Mouse (Mus musculus) intestine, embryonic 14.5 days (tissue): ENCODE results near the gene Olfr867. TPM values are rescaled to one million over a fixed set of nuclear protein-coding genes. Genes with fewer than 3 reads are reported as not detected.

Source experiments
- ATAC-seq: fragments of 200-750 bp; cut with Nextera tagmentation; replicated peaks from 2 replicates; pipeline ENCODE4 v1.8.0; 2017; ENCODE audit warnings: low read depth, moderate number of reproducible peaks, moderate TSS enrichment, moderate library complexity; ENCODE audit not compliant: low FRiP score, low TSS enrichment
- DNase-seq: peaks from one replicate; pipeline ENCODE4 v3.0.0-alpha.2; 2018; ENCODE audit warnings: low spot score
- H3K27ac ChIP-seq: fragments of 300-500 bp; sonication (generic); 2 replicates; pipeline ENCODE4 v1.5.1; 2014; ENCODE audit warnings: low read depth, mild to moderate bottlenecking, control low read depth
- H3K27me3 ChIP-seq: fragments of 300-500 bp; sonication (generic); replicated peaks from 2 replicates; pipeline ENCODE4 v1.6.1; 2014; ENCODE audit warnings: low read length, control low read depth; ENCODE audit not compliant: control insufficient read depth, insufficient read depth
- H3K36me3 ChIP-seq: fragments of 300-500 bp; sonication (generic); 2 replicates; pipeline ENCODE4 v1.6.1; 2014; ENCODE audit warnings: low read length, control low read depth; ENCODE audit not compliant: control insufficient read depth, insufficient read depth
- H3K4me1 ChIP-seq: fragments of 300-500 bp; sonication (generic); replicated peaks from 2 replicates; pipeline ENCODE4 v1.6.1; 2014; ENCODE audit warnings: low read length, control low read depth, mixed read lengths; ENCODE audit not compliant: control insufficient read depth, insufficient read depth
- H3K4me2 ChIP-seq: fragments of 300-500 bp; sonication (generic); 2 replicates; pipeline ENCODE4 v1.6.1; 2014; ENCODE audit warnings: low read length
- H3K4me3 ChIP-seq: fragments of 300-500 bp; sonication (generic); 2 replicates; pipeline ENCODE4 v1.5.1; 2014; ENCODE audit warnings: low read depth, low read length, control low read depth, mixed read lengths
- H3K9ac ChIP-seq: fragments of 300-500 bp; sonication (generic); 2 replicates; pipeline ENCODE4 v1.6.1; 2014; ENCODE audit warnings: mild to moderate bottlenecking, low read length
- H3K9me3 ChIP-seq: fragments of 300-500 bp; sonication (generic); 2 replicates; pipeline ENCODE4 v1.6.1; 2016; ENCODE audit warnings: low read length, control low read depth; ENCODE audit not compliant: control insufficient read depth
- WGBS: fragments of 180-500 bp; shearing (Covaris S2); extraction: QIAGEN DNeasy Blood & Tissue Kit; methylation state at CpG from one replicate; pipeline ENCODE4 v1.1.7; 2014; 5-methylcytosine and 5-hydroxymethylcytosine counted together
- polyA plus RNA-seq: library from polyadenylated mRNA; unstranded; fragments of >200 nt; fragmentation: Nextera tagmentation; extraction: Ambion mirVana; gene quantifications from 2 replicates; pipeline ENCODE4 v1.2.1, GENCODE M21; 2014

Gene Olfr867
- polyA plus RNA-seq: not detected in 2 replicates

DNA sequence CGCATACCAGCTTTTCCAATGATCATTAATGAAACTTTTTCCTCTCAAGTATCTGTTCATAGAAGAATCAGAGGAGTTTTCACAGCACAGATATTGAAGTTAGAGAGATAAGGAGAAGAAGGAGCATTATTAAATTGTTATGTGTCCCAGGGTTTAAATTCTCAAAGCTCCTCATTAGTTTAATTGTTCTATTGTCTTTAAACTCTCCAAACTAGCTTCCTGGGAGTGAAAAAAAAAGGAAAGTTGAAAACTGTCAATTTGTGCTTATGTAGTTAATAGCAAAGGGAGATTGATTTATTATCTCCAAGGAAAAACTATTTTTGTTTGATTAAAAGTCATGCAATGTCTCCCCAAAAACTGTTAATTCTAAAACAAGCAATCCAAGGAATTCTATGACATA is at the start of gene Olfr867:
Gene Olfr867, minus strand, starts transcription at position 101 of the 400 bp plus-strand sequence.
- H3K27me3 ChIP-seq: no peaks in the 10 kb centered on the region
- DNase-seq (no peak), ATAC-seq (no peak)
- H3K4me1 ChIP-seq: no peaks in the 10 kb centered on the region
- no peak within 1 kb of the TSS for H3K27ac ChIP-seq
- no peak within 1 kb of the TSS for H3K4me3 ChIP-seq
- no peaks in the 10 kb centered on the region for H3K9me3 ChIP-seq
- 82% methylated on average over 1 of the region's 1 CpGs for WGBS
- no peaks in the 10 kb centered on the region for H3K36me3 ChIP-seq
- no peak within 1 kb of the TSS for H3K9ac ChIP-seq
- H3K4me2 ChIP-seq: no peak within 1 kb of the TSS

DNA sequence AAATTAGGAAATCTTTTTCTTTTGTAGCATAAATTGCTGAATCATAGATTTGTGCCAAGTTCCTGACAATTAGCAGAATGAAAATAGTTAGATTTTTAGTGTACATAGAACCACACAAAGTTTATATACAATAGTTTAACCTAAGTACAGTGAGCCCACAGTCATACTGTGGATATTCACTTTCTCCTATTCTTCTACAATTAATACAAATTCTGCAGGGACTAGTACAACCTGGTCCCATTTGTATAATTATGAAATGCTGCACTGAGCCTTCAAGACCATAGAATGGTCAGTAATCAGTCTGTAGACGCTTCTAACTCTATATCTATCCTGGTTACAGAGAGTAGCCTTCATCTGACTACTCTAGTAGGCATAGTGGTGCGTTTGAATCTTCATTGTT is 41.0 kb upstream of the Olfr867 start, which contains the start of gene Olfr868:
Gene Olfr868, plus strand, starts transcription at position 301 of the 400 bp plus-strand sequence.
- no peaks in the 10 kb centered on the region for H3K27me3 ChIP-seq
- H3K4me1 ChIP-seq: no peaks in the 10 kb centered on the region
- no peak within 1 kb of the TSS for H3K27ac ChIP-seq
- no peaks in the 10 kb centered on the region for H3K36me3 ChIP-seq
- ATAC-seq: no peak
- H3K4me3 ChIP-seq: no peak within 1 kb of the TSS
- peaks cover 4% of the 10 kb centered on the region; the same call in 1 of the 2 replicates for H3K9me3 ChIP-seq
- no peak within 1 kb of the TSS for H3K9ac ChIP-seq
- H3K4me2 ChIP-seq: no peak within 1 kb of the TSS
- 44% methylated on average over 2 of the region's 2 CpGs for WGBS
- DNase-seq: no peak

DNA sequence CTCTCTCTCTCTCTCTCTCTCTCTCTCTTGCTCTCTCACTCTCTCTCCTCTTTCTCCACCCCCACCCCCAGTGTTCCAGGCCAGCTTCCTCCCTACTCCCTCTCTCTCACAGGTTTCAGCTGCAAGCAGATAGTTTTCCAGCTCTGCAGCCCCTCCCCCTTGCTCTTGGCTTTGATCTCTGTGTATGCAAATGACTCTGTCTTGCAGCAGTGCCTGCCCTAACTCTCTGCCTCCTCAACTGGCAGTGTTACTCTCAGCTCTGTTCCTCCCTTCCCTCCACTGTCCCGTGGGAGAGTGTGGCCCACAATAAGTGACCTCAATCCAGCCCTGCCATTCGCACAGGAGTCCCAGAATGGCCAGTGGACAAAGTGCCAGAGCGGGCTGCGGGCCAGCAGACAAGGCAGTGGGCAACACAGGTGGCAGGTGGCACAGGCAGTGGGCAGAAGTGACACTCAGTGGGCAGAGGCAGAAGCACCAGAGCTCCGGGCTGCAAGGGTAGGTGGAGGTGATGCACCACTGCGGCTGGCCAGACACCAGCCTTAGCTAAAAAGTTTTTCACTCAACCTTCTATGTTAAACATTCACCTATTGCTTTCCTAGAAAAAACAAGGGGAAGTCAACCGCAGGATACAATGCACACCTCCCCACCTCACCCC is 16.3 kb upstream of the Olfr867 start:
- DNase-seq (no peak), ATAC-seq (no peak)
- H3K4me1 ChIP-seq: no peaks in the 10 kb centered on the region
- H3K27ac ChIP-seq: no peak overlapping the region
- no peaks in the 10 kb centered on the region for H3K27me3 ChIP-seq
- no peak overlapping the region for H3K4me2 ChIP-seq
- H3K9ac ChIP-seq: no peak overlapping the region
- H3K9me3 ChIP-seq: no peaks in the 10 kb centered on the region
- WGBS: 61% methylated on average over 7 of the region's 7 CpGs
- no peaks in the 10 kb centered on the region for H3K36me3 ChIP-seq
- H3K4me3 ChIP-seq: no peak overlapping the region

DNA sequence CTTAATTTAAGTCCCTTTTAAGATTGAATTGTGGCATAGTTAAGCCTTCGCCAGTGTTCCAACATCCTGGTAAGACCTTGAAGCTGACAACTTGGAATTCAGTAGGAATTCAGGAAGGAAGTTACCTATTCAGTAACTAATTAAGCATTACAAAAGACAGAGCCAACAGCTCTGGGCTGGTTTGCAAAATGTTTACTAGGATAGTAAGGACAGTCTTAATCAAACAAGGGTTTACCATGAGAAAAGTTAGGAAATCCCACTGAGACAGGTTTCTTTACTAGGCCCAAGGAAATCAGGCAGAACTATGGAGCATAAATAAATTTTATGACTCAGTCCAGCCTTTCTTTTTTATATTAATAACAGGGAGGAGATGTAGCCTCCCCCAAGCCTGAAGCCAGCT is 13.9 kb upstream of the Olfr867 start:
- Histone ChIP-seq H3K4me2 (no peak overlapping the region), H3K9ac (no peak overlapping the region), H3K4me1 (no peaks in the 10 kb centered on the region), H3K4me3 (no peak overlapping the region), H3K27me3 (no peaks in the 10 kb centered on the region), H3K27ac (no peak overlapping the region), H3K9me3 (no peaks in the 10 kb centered on the region), H3K36me3 (no peaks in the 10 kb centered on the region)
- WGBS: 95% methylated on average over 1 of the region's 1 CpGs
- ATAC-seq: no peak
- DNase-seq: no peak

DNA sequence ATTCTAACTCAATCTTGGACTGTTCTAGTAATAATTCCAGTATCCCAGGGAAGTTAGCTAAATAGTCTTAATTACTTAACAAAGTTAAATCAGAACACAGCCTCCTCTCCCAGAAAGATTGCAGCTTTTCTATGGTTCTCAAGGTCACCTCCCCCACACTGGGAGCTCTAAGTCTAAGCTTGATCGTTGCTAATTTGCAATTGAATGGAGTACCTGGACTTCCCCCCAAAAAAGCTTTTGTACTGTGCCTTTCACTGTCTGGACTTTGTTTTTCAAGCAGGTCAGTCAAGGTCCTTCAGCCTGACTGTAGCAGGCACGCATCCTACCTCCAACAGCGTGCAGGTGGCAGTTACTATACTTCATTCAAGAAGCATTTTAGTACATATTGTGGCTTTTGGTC is 12.9 kb upstream of the Olfr867 start:
- Histone ChIP-seq H3K4me2 (no peak overlapping the region), H3K9me3 (no peaks in the 10 kb centered on the region), H3K4me1 (no peaks in the 10 kb centered on the region), H3K9ac (no peak overlapping the region), H3K36me3 (no peaks in the 10 kb centered on the region), H3K4me3 (no peak overlapping the region), H3K27me3 (no peaks in the 10 kb centered on the region), H3K27ac (no peak overlapping the region)
- WGBS: 77% methylated on average over 3 of the region's 3 CpGs
- DNase-seq: no peak
- ATAC-seq: no peak

DNA sequence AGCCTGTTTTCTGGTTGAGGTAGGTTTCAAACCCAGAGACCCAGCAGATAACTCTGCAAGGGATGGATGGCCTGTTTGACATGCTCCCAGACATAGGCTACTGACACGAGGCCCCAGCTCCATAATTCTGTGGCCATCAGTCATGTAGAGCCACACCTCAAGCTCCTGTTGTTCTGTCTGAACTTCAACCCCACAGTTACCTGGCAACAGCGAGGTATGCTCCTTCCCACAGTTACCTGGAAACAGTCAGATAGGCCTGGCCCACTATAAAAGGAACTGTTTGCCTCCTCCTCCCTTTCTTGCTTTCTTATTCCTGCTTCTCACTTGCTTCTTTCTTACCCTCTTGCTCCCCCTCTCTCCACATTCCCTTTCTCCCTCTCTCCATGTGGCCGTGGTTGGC is 9.4 kb downstream of the Olfr867 start:
- DNase-seq: no peak
- no peak for ATAC-seq
- Histone ChIP-seq H3K36me3 (no peaks in the 10 kb centered on the region), H3K4me1 (no peaks in the 10 kb centered on the region), H3K9ac (no peak overlapping the region), H3K27me3 (no peaks in the 10 kb centered on the region), H3K9me3 (0 out of 2 replicates have a peak, but pooled peaks cover 3% of the 10 kb centered on the region), H3K4me3 (no peak overlapping the region), H3K4me2 (no peak overlapping the region), H3K27ac (no peak overlapping the region)
- 66% methylated on average over 3 of the region's 3 CpGs for WGBS

DNA sequence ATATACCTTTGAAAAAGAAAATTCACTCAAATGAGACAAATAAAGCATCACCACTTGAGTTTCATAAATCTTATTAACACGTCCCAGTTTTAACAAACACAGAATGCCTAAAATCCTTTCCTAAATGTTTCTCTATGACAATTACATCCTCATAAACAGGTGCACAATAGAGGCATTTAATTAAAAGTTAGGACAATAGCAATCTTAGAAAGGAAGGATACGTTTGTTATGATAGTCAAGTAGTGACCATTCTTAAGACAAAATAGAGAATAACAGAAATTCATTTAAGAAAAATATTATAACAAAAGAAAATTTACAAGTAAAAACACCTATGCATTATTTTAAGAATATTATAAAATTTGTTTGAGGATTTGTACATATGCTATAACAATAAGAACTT is 29.4 kb downstream of the Olfr867 start, which contains the start of gene Olfr866:
Gene Olfr866, minus strand, starts transcription at position 101 of the 400 bp plus-strand sequence.
- no peak for ATAC-seq
- WGBS: 74% methylated on average over 2 of the region's 2 CpGs
- H3K4me1 ChIP-seq: no peaks in the 10 kb centered on the region
- H3K27me3 ChIP-seq: no peaks in the 10 kb centered on the region
- H3K9ac ChIP-seq: no peak within 1 kb of the TSS
- no peaks in the 10 kb centered on the region for H3K9me3 ChIP-seq
- no peak within 1 kb of the TSS for H3K4me3 ChIP-seq
- no peaks in the 10 kb centered on the region for H3K36me3 ChIP-seq
- H3K27ac ChIP-seq: no peak within 1 kb of the TSS
- H3K4me2 ChIP-seq: no peak within 1 kb of the TSS
- no peak for DNase-seq
